Mouse (Mus musculus) cerebellum, postnatal 14 days (tissue): ENCODE results near the gene Trim5.
"Not testable (repeated sequence)": the region's sequence is repeated elsewhere in the genome, so short reads cannot be mapped to it uniquely, and the experiment has no call there.

Experiments
- DNase-seq, 2 experiments: peaks; one replicate each; pipeline ENCODE4 v3.0.0; 2021; ENCODE audit warnings: mixed read lengths in 2 of 2

Trim5 gene

GRCm38 (mm10) chr7:104287576-104288443 lies at the start of gene Trim5:
Gene Trim5 (minus strand): TSS chr7:104288094.
- DNase-seq, result not testable (repeated sequence)

GRCm38 (mm10) chr7:104335547-104335946 lies 47.7 kb upstream of the Trim5 start:
- DNase-seq, result not testable (repeated sequence)

GRCm38 (mm10) chr7:104329171-104329570 lies 41.3 kb upstream of the Trim5 start, which contains the start of gene Trim34b:
Gene Trim34b (plus strand): TSS chr7:104329471.
- not testable (repeated sequence) for DNase-seq

GRCm38 (mm10) chr7:104322028-104322427 lies 34.1 kb upstream of the Trim5 start:
- no peak for DNase-seq

- DNase-seq, result not testable (repeated sequence)
These were observed 27.6 kb upstream of the Trim5 start, which contains the start of gene Trim12a for GRCm38 (mm10) chr7:104315369-104316080. Gene Trim12a (minus strand): TSS chr7:104315466.

GRCm38 (mm10) chr7:104314796-104315353 lies 27.0 kb upstream of the Trim5 start:
- no peak for DNase-seq

GRCm38 (mm10) chr7:104291638-104292400 lies 3.9 kb upstream of the Trim5 start:
- no peak for DNase-seq

GRCm38 (mm10) chr7:104290641-104291040 lies 2.7 kb upstream of the Trim5 start:
- DNase-seq, result no peak

- not testable (repeated sequence) for DNase-seq
These were observed 8.5 kb downstream of the Trim5 start for GRCm38 (mm10) chr7:104279361-104279760.

- not testable (repeated sequence) for DNase-seq
These were observed 22.6 kb downstream of the Trim5 start for GRCm38 (mm10) chr7:104265335-104265734.

GRCm38 (mm10) chr7:104260380-104260779 lies 27.5 kb downstream of the Trim5 start:
- not testable (repeated sequence) for DNase-seq

- DNase-seq, result peak; percentile 1
These were observed 43.4 kb downstream of the Trim5 start, which contains the start of gene Trim34a for GRCm38 (mm10) chr7:104244287-104245181. Gene Trim34a (plus strand): TSS chr7:104244457.

- DNase-seq, result no peak
These were observed 44.3 kb downstream of the Trim5 start for GRCm38 (mm10) chr7:104243616-104244015.

- no peak for DNase-seq
These were observed 47.0 kb downstream of the Trim5 start for GRCm38 (mm10) chr7:104240857-104241256.

- DNase-seq, result peak in 1 of 2 experiments; percentile 1
These were observed 56.7 kb downstream of the Trim5 start for GRCm38 (mm10) chr7:104231203-104231602.

GRCm38 (mm10) chr7:104218701-104219569 lies 69.0 kb downstream of the Trim5 start, which contains the start of gene Trim6:
Gene Trim6 (plus strand): TSS chr7:104218793.
- peak; percentile 7 to 46 for DNase-seq

- DNase-seq, result no peak
These were observed 70.0 kb downstream of the Trim5 start for GRCm38 (mm10) chr7:104217881-104218280.

GRCm38 (mm10) chr7:104216011-104216535 lies 71.8 kb downstream of the Trim5 start:
- no peak for DNase-seq
